Mouse (Mus musculus) right cerebral cortex, adult 18-20 months (tissue): Measurements from ENCODE around the gene Tgfb1.

Experiments
- DNase-seq: peaks from one replicate; pipeline ENCODE4 v3.0.0; 2022; ENCODE audit warnings: mixed read lengths

Tgfb1 gene

DNA sequence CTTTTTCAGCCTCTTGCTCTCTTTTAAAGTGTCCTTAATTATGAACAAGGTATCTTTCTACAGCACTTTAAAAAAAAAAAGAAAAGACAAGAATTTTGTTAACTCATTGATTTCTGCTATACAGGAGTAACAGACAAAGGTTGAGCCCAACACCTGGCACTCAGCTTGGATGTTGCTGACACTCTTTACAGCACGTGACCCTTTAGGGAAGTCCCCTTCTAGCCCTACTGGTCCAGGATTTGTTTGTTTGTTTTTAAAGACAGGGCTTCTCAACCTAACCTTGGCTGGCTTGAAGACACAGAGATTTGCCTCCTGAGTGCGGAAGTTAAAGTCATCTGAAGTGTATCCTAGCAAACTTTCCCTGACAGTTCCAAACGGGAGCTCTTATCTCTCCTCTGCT is 60.0 kb downstream of the Tgfb1 start:
- no peak for DNase-seq

DNA sequence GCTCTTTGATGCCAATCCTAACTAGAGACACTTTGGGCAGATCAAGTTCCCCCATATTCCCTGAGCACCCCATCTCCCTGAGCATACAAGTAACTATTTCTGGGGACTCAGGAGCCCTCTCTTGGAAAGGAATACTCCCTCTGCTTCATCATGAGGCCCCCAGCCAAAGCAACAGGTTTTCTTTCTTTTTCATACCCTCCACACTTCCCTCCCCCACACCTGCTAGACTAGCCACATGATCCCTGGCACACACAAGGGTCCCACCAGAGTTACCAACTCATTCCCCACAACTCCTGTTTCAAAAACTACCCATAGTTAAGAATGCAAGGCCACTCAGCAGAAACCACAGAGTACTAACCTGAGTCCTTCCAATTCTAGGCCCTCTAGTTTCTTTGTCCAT is 66.3 kb downstream of the Tgfb1 start:
- no peak for DNase-seq

DNA sequence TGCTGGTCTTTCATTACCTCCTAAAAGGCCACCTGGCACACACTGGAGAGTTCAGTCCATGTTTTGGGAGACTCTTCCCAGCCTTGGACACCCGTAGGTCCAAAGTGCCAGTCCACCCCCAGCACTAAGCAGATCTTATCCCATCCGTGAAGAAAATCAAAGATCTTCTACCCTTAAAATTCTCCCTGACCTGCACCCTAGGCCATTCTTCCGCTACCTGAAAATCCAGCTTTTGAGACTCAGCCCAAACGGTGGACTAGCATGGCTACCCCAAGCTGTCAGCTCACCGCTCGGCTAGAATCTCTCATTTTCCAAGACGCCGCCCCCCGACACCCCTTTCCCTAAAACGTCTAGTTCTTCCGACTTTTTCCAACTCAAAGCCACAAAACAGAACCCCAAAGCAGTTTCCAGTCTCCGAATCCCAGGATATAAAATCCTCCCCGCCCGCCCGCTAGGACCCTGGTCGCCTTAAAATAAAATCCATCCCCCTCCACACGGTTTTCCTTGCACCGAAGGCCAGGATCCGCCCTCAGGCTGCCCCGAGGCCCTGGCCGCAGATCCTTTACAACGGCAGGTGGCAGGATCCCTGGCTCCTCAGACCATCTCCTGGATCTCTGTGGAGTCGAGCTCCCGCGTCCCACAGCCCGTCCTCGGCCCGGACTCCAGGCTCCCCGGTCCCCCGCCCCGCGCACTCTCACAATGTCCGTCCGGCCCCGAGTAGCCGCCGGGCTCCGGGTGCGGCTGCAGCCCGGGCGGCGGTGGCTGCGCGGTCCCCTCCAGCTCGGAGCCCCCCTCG is 67.0 kb downstream of the Tgfb1 start:
- no peak for DNase-seq

DNA sequence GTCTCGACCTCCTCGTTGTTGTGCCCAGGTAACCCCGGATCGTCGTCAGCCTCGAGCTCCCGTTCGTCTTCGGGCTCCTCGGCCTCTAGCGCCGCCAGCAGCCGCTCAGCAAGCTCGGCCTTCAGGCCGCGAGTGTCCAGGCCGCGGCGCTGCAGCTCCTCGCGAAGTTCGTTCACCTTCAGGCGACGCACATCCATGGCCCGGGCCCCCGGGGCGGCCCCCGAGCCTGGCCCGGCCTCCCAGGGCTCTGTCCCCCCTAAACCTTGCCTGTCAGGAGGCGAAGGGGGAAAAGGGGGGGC is 67.6 kb downstream of the Tgfb1 start:
- DNase-seq: no peak
